Mouse (Mus musculus): ENCODE data around the gene Dnaaf5.

GRCm38 (mm10) chr5:139130351-139130750 is 19.7 kb upstream of the Dnaaf5 start:
- TF ChIP-seq POLR2A (IDR thresholded peaks at IDR 0.05; ENCODE audit: insufficient read depth, low read length): no peak
- no peak for TF ChIP-seq CTCF (IDR thresholded peaks at IDR 0.05; ENCODE audit: low read depth, low read length)
- no peak for TF ChIP-seq EP300 (IDR thresholded peaks at IDR 0.05; ENCODE audit: insufficient read depth, low read depth, low read length)

Data from ES-Bruce4 (cell line).